Mouse (Mus musculus) neural tube, embryonic 12.5 days (tissue): ENCODE data around the gene Mmgt1. TPM values are rescaled to one million over a fixed set of nuclear protein-coding genes. Genes with fewer than 3 reads are reported as not detected.

Experiments
- ATAC-seq: fragments of 200-750 bp; cut with Nextera tagmentation; 2 replicates; pipeline ENCODE4 v1.8.0; 2017; ENCODE audit warnings: low read depth, mild to moderate bottlenecking, moderate TSS enrichment, moderate library complexity; ENCODE audit not compliant: low FRiP score
- H3K27ac ChIP-seq: fragments of 300-500 bp; sonication (generic); 2 replicates; pipeline ENCODE4 v1.5.1; 2016
- H3K27me3 ChIP-seq: fragments of 300-500 bp; sonication (generic); replicated peaks from 2 replicates; pipeline ENCODE4 v1.6.1; 2016; ENCODE audit warnings: mild to moderate bottlenecking
- H3K36me3 ChIP-seq: fragments of 300-500 bp; sonication (generic); 2 replicates; pipeline ENCODE4 v1.6.1; 2016; ENCODE audit warnings: mild to moderate bottlenecking
- H3K4me1 ChIP-seq: fragments of 300-500 bp; sonication (generic); 2 replicates; pipeline ENCODE4 v1.6.1; 2016
- H3K4me2 ChIP-seq: fragments of 300-500 bp; sonication (generic); replicated peaks from 2 replicates; pipeline ENCODE4 v1.6.1; 2016; ENCODE audit warnings: mild to moderate bottlenecking
- H3K4me3 ChIP-seq: fragments of 300-500 bp; sonication (generic); 2 replicates; pipeline ENCODE4 v1.5.1; 2016
- H3K9ac ChIP-seq: fragments of 300-500 bp; sonication (generic); 2 replicates; pipeline ENCODE4 v1.6.1; 2016; ENCODE audit warnings: mild to moderate bottlenecking
- H3K9me3 ChIP-seq: fragments of 300-500 bp; sonication (generic); 2 replicates; pipeline ENCODE4 v1.6.1; 2016; ENCODE audit warnings: mild to moderate bottlenecking
- WGBS: fragments of 180-500 bp; shearing (Covaris S2); methylation state at CpG from one replicate; pipeline ENCODE4 v1.1.7; 2016; 5-methylcytosine and 5-hydroxymethylcytosine counted together
- microRNA-seq: library from miRNA; unstranded; fragments of <30 nt; microRNA quantifications from one replicate; pipeline ENCODE4, GENCODE M21; 2017
- polyA plus RNA-seq: library from polyadenylated mRNA; unstranded; fragments of >200 nt; fragmentation: Nextera tagmentation; extraction: Ambion mirVana; gene quantifications from 2 replicates; pipeline ENCODE4 v1.2.1, GENCODE M21; 2016

Mmgt1 gene
- polyA plus RNA-seq, 1 experiment from 2014 or later = 52.9 TPM

GRCm38 (mm10) chrX:56572465-56572864, 25.4 kb downstream of the Mmgt1 start:
- Histone ChIP-seq H3K4me2 (no peak overlapping the region), H3K4me1 (no peaks in the 10 kb centered on the region), H3K9me3 (no peaks in the 10 kb centered on the region), H3K27ac (no peak overlapping the region), H3K36me3 (no peaks in the 10 kb centered on the region), H3K9ac (no peak overlapping the region), H3K4me3 (no peak overlapping the region), H3K27me3 (no peaks in the 10 kb centered on the region)
- 24% methylated on average over 6 of the region's 6 CpGs for WGBS
- ATAC-seq = no peak

DNA sequence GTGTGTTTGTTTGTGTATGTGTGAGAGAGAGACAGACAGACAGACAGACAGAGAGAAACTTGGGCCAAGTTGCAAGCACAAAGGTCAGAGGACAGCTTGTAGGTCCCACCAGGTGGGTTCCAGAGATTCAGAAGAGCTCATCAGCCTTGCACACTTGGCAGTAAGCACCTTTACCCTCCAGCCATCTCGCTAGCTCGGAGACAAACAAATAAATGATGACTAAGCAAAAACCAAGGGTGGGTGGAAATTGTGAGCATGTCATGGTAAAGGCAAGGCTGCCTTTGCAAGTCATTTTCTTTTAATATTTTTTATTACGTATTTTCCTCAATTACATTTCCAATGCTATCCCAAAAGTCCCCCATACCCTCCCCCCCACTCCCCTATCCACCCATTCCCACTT, 44.3 kb downstream of the Mmgt1 start:
- ATAC-seq = no peak
- no peak overlapping the region for H3K4me2 ChIP-seq
- 80% methylated on average over 3 of the region's 3 CpGs for WGBS
- H3K9me3 ChIP-seq = no peaks in the 10 kb centered on the region
- no peaks in the 10 kb centered on the region for H3K36me3 ChIP-seq
- H3K4me1 ChIP-seq = no peaks in the 10 kb centered on the region
- no peak overlapping the region for H3K4me3 ChIP-seq
- no peak overlapping the region for H3K9ac ChIP-seq
- no peak overlapping the region for H3K27ac ChIP-seq
- no peaks in the 10 kb centered on the region for H3K27me3 ChIP-seq

GRCm38 (mm10) chrX:56549506-56549905, 48.4 kb downstream of the Mmgt1 start, which contains the start of gene Gm648:
Gene Gm648 (minus strand): TSS chrX:56549606.
- Histone ChIP-seq H3K9me3 (no peaks in the 10 kb centered on the region), H3K27ac (no peak within 1 kb of the TSS), H3K9ac (no peak within 1 kb of the TSS), H3K36me3 (no peaks in the 10 kb centered on the region), H3K27me3 (no peaks in the 10 kb centered on the region), H3K4me1 (no peaks in the 10 kb centered on the region), H3K4me3 (no peak within 1 kb of the TSS), H3K4me2 (no peak within 1 kb of the TSS)
- no peak for ATAC-seq
- 86% methylated on average over 7 of the region's 7 CpGs for WGBS

GRCm38 (mm10) chrX:56537162-56537561, 60.7 kb downstream of the Mmgt1 start:
- WGBS = 60% methylated on average over 4 of the region's 4 CpGs
- no peak overlapping the region for H3K4me3 ChIP-seq
- ATAC-seq = no peak
- H3K36me3 ChIP-seq = no peaks in the 10 kb centered on the region
- H3K9ac ChIP-seq = no peak overlapping the region
- no peaks in the 10 kb centered on the region for H3K4me1 ChIP-seq
- no peak overlapping the region for H3K27ac ChIP-seq
- H3K27me3 ChIP-seq = no peaks in the 10 kb centered on the region
- no peak overlapping the region for H3K4me2 ChIP-seq
- no peaks in the 10 kb centered on the region for H3K9me3 ChIP-seq

Small RNAs within 50 kb of the gene (microRNA-seq; reads per million reads assigned to microRNA genes)
- not detected for gene Mir5116

Other genes with a start within 250 kb of the Mmgt1 start
- 8.4 and 9.5 TPM in 2 replicates for gene Smim10l2a, start 223.5 kb downstream of the Mmgt1 start, polyA plus RNA-seq
- 0.94 TPM in 1 of 2 replicates, not detected in the other for gene Gm2174, start 150.1 kb downstream of the Mmgt1 start, polyA plus RNA-seq
- 21.6 and 22.0 TPM in 2 replicates for gene Ints6l, start 143.2 kb downstream of the Mmgt1 start, polyA plus RNA-seq
- not detected in 2 replicates for gene Gm10477, start 73.3 kb downstream of the Mmgt1 start, polyA plus RNA-seq
- gene Gm648, start 48.5 kb downstream of the Mmgt1 start, polyA plus RNA-seq = not detected in 2 replicates
- 31.1 and 31.2 TPM in 2 replicates for gene Slc9a6, start 11.7 kb upstream of the Mmgt1 start, polyA plus RNA-seq
- 85.3 and 89.1 TPM in 2 replicates for gene Fhl1, start 133.7 kb upstream of the Mmgt1 start, polyA plus RNA-seq
- 1.2 and 1.5 TPM in 2 replicates for gene Map7d3, start 224.3 kb upstream of the Mmgt1 start, polyA plus RNA-seq